Mouse (Mus musculus) liver, embryonic 11.5 days (tissue): Measurements from ENCODE around the gene Krt13. TPM values are rescaled to one million over a fixed set of nuclear protein-coding genes. Genes with fewer than 3 reads are reported as not detected.
A peak's percentile ranks its signal among the peaks of the same experiment; 100 is the strongest.

Experiments used
- ATAC-seq: fragments of 200-750 bp; cut with Nextera tagmentation; replicated peaks from 2 replicates; pipeline ENCODE4 v1.8.0; 2017; ENCODE audit warnings: moderate number of reproducible peaks, mild to moderate bottlenecking, moderate TSS enrichment, moderate library complexity; ENCODE audit not compliant: low FRiP score
- DNase-seq: peaks from one replicate; pipeline ENCODE4 v3.0.0-alpha.2; 2017; ENCODE audit warnings: low spot score
- H3K27ac ChIP-seq: fragments of 300-500 bp; sonication (generic); 2 replicates; pipeline ENCODE4 v1.5.1; 2014; ENCODE audit warnings: mild to moderate bottlenecking, low read depth, low read length, control low read depth
- H3K27me3 ChIP-seq: fragments of 300-500 bp; sonication (generic); replicated peaks from 2 replicates; pipeline ENCODE4 v1.6.1; 2014; ENCODE audit warnings: low read length, mixed read lengths; ENCODE audit not compliant: control insufficient read depth, insufficient read depth
- H3K36me3 ChIP-seq: fragments of 300-500 bp; sonication (generic); 2 replicates; pipeline ENCODE4 v1.6.1; 2014; ENCODE audit warnings: mild to moderate bottlenecking, low read length, moderate library complexity, mixed read lengths; ENCODE audit not compliant: control insufficient read depth, insufficient read depth
- H3K4me1 ChIP-seq: fragments of 300-500 bp; sonication (generic); replicated peaks from 2 replicates; pipeline ENCODE4 v1.6.1; 2014; ENCODE audit warnings: low read length, mixed read lengths; ENCODE audit not compliant: control insufficient read depth, insufficient read depth
- H3K4me2 ChIP-seq: fragments of 300-500 bp; sonication (generic); 2 replicates; pipeline ENCODE4 v1.6.1; 2014; ENCODE audit warnings: mild to moderate bottlenecking, control low read depth, moderate library complexity
- H3K4me3 ChIP-seq: fragments of 300-500 bp; sonication (generic); 2 replicates; pipeline ENCODE4 v1.5.1; 2014; ENCODE audit warnings: low read depth, low read length, control low read depth
- H3K9ac ChIP-seq: fragments of 300-500 bp; sonication (generic); 2 replicates; pipeline ENCODE4 v1.6.1; 2014; ENCODE audit warnings: low read depth, low read length, control low read depth
- H3K9me3 ChIP-seq: fragments of 300-500 bp; sonication (generic); 2 replicates; pipeline ENCODE4 v1.6.1; 2016; ENCODE audit warnings: low read length, inconsistent platforms, mixed read lengths; ENCODE audit not compliant: control insufficient read depth
- WGBS: fragments of 180-500 bp; shearing (Covaris S2); extraction: QIAGEN DNeasy Blood & Tissue Kit; methylation state at CpG from one replicate; pipeline ENCODE4 v1.1.7; 2014; 5-methylcytosine and 5-hydroxymethylcytosine counted together
- polyA plus RNA-seq: library from polyadenylated mRNA; unstranded; fragments of >200 nt; fragmentation: Nextera tagmentation; extraction: Ambion mirVana; gene quantifications from 2 replicates; pipeline ENCODE4 v1.2.1, GENCODE M21; 2014

Krt13 gene
- polyA plus RNA-seq, 1 experiment from 2014 or later: 0.14 TPM

DNA sequence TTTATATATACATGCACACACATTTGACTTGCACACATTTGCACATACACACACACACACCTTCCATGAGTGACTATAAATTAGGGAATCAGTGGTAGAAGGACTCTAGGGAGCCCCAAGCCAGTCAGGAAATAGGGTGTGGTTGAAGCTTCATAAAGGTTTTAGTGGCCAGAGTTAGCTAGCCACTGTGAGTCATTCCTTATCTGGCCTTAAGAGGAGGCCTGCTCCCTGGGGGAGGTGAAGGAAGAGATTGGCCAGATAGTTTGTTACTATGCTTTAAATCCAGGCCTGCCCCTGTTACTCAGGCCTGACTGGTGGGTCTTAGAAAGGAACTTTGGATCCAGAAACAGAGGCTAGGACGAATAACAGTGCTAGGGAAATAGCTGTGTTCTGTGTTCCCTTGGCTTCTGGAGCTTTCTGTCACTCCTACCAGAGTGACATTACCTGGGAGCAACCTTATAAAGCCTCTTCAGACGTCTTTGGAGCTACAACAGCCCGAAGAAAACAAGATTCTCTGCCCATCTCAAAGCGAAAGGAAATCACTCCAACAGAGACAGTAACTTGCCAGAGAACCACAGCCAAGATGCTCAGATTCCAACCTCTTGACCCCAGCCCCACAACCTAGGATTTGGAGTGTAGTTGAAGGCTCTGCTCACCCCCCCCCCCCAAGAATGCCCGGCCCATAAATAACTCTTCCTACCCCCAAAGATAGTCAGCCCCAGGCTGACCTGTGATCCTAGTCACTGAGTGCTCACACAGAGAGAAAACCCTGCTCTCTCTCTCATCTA, 26.4 kb upstream of the Krt13 start:
- 41% methylated on average over 5 of the region's 5 CpGs for WGBS
- no peak overlapping the region for H3K9ac ChIP-seq

GRCm38 (mm10) chr11:100145858-100146560, 24.6 kb upstream of the Krt13 start:
- WGBS: 4% methylated on average over 13 of the region's 13 CpGs
- ATAC-seq: no peak
- H3K9ac ChIP-seq: no peak overlapping the region
- peak overlapping the region; percentile 26; the same call in 1 of the 2 replicates for H3K4me3 ChIP-seq
- no peaks in the 10 kb centered on the region for H3K4me1 ChIP-seq
- H3K27me3 ChIP-seq: peaks cover 24% of the 10 kb centered on the region
- H3K27ac ChIP-seq: no peak overlapping the region
- H3K4me2 ChIP-seq: peak overlapping the region; percentile 57
- DNase-seq: no peak
- no peaks in the 10 kb centered on the region for H3K9me3 ChIP-seq
- H3K36me3 ChIP-seq: no peaks in the 10 kb centered on the region

More for the DNA sequence above, 26.4 kb upstream of the Krt13 start:
- Histone ChIP-seq H3K9me3 (no peaks in the 10 kb centered on the region), H3K27ac (no peak overlapping the region), H3K4me3 (no peak overlapping the region), H3K36me3 (no peaks in the 10 kb centered on the region), H3K27me3 (peaks cover 24% of the 10 kb centered on the region), H3K4me1 (no peaks in the 10 kb centered on the region), H3K4me2 (no peak overlapping the region)
- no peak for ATAC-seq
- DNase-seq: no peak

- no peaks in the 10 kb centered on the region for H3K36me3 ChIP-seq
- peaks cover 24% of the 10 kb centered on the region for H3K27me3 ChIP-seq
- no peak overlapping the region for H3K27ac ChIP-seq
- peak overlapping the region; percentile 26 for H3K4me3 ChIP-seq
- ATAC-seq (0 out of 2 replicates have a peak, but pooled peaks have one; percentile 41), DNase-seq (no peak)
- 5% methylated on average over 20 of the region's 20 CpGs for WGBS
- no peaks in the 10 kb centered on the region for H3K9me3 ChIP-seq
- peak overlapping the region; percentile 57 for H3K4me2 ChIP-seq
- H3K9ac ChIP-seq: no peak overlapping the region
- H3K4me1 ChIP-seq: no peaks in the 10 kb centered on the region
These were observed 23.7 kb upstream of the Krt13 start for GRCm38 (mm10) chr11:100145104-100145503.

DNA sequence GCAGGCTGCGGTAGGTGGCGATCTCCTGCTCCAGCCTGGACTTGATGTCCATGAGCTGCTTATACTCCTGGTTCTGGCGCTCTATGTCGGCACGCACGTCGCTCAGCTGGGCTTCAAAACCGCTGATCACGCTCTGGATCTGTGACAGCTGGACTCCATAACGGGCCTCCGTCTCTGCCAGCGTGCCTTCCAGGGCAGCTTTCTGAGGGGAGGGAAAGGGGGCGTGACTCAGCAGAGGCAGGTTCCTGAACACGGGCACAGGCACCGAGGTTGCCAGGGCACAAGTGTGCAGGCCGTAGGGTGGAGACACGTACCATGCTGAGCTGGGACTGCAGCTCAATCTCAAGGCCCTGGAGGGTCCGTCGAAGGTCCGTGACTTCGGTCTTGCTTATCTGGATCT, 19.6 kb upstream of the Krt13 start:
- ATAC-seq (no peak), DNase-seq (no peak)
- Histone ChIP-seq H3K4me2 (no peak overlapping the region), H3K9me3 (no peaks in the 10 kb centered on the region), H3K9ac (no peak overlapping the region), H3K27ac (no peak overlapping the region), H3K4me1 (no peaks in the 10 kb centered on the region), H3K4me3 (no peak overlapping the region), H3K36me3 (no peaks in the 10 kb centered on the region), H3K27me3 (peaks cover 19% of the 10 kb centered on the region)
- WGBS: 86% methylated on average over 21 of the region's 21 CpGs

- Histone ChIP-seq H3K4me3 (no peak overlapping the region), H3K9me3 (no peaks in the 10 kb centered on the region), H3K4me1 (no peaks in the 10 kb centered on the region), H3K4me2 (no peak overlapping the region), H3K27me3 (peaks cover 3% of the 10 kb centered on the region), H3K27ac (no peak overlapping the region), H3K36me3 (no peaks in the 10 kb centered on the region), H3K9ac (no peak overlapping the region)
- DNase-seq: no peak
- no peak for ATAC-seq
- 92% methylated on average over 2 of the region's 2 CpGs for WGBS
These were observed 18.0 kb upstream of the Krt13 start for GRCm38 (mm10) chr11:100139391-100139790.

DNA sequence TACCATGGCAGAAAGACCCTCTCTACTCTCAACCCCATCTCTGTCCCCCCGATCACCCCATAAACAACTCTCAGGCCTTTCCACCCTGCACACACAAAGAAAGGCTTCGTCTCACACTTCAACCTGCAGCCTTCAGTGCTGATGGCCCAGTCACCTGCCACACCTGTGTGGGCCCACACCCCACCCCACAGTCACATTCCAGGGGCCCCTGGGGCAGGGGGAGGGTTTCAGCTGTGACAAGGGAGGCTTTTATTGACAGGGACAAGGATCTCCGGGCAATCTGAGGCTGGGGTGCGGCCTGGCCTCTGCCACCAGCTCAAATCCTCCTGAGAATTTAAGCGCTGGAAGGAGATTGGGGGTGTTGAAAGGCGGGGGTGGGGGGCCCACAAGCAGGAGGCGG, 17.4 kb upstream of the Krt13 start:
- no peak overlapping the region for H3K4me3 ChIP-seq
- 56% methylated on average over 7 of the region's 7 CpGs for WGBS
- no peak overlapping the region for H3K9ac ChIP-seq
- no peak overlapping the region for H3K4me2 ChIP-seq
- DNase-seq (no peak), ATAC-seq (no peak)
- no peaks in the 10 kb centered on the region for H3K27me3 ChIP-seq
- H3K4me1 ChIP-seq: no peaks in the 10 kb centered on the region
- no peak overlapping the region for H3K27ac ChIP-seq
- H3K9me3 ChIP-seq: no peaks in the 10 kb centered on the region
- no peaks in the 10 kb centered on the region for H3K36me3 ChIP-seq

GRCm38 (mm10) chr11:100137693-100138092, 16.3 kb upstream of the Krt13 start:
- no peak overlapping the region for H3K9ac ChIP-seq
- ATAC-seq (no peak), DNase-seq (no peak)
- WGBS: 56% methylated on average over 5 of the region's 5 CpGs
- no peaks in the 10 kb centered on the region for H3K27me3 ChIP-seq
- no peaks in the 10 kb centered on the region for H3K4me1 ChIP-seq
- no peak overlapping the region for H3K4me3 ChIP-seq
- H3K36me3 ChIP-seq: no peaks in the 10 kb centered on the region
- H3K9me3 ChIP-seq: no peaks in the 10 kb centered on the region
- H3K27ac ChIP-seq: no peak overlapping the region
- no peak overlapping the region for H3K4me2 ChIP-seq

GRCm38 (mm10) chr11:100136559-100136958, 15.2 kb upstream of the Krt13 start:
- WGBS: 17% methylated on average over 5 of the region's 5 CpGs
- H3K27me3 ChIP-seq: no peaks in the 10 kb centered on the region
- no peak for DNase-seq
- no peak overlapping the region for H3K4me3 ChIP-seq
- no peak overlapping the region for H3K27ac ChIP-seq
- H3K4me2 ChIP-seq: no peak overlapping the region
- H3K4me1 ChIP-seq: no peaks in the 10 kb centered on the region
- no peak overlapping the region for H3K9ac ChIP-seq
- no peaks in the 10 kb centered on the region for H3K36me3 ChIP-seq
- H3K9me3 ChIP-seq: no peaks in the 10 kb centered on the region
- no peak for ATAC-seq

- H3K27ac ChIP-seq: no peak within 1 kb of the TSS
- no peaks in the 10 kb centered on the region for H3K4me1 ChIP-seq
- ATAC-seq (no peak), DNase-seq (no peak)
- H3K4me2 ChIP-seq: no peak within 1 kb of the TSS
- H3K9me3 ChIP-seq: no peaks in the 10 kb centered on the region
- no peak within 1 kb of the TSS for H3K9ac ChIP-seq
- H3K36me3 ChIP-seq: no peaks in the 10 kb centered on the region
- 60% methylated on average over 7 of the region's 7 CpGs for WGBS
- H3K4me3 ChIP-seq: no peak within 1 kb of the TSS
- no peaks in the 10 kb centered on the region for H3K27me3 ChIP-seq
These were observed 14.4 kb upstream of the Krt13 start, which contains the start of gene Krt15 for GRCm38 (mm10) chr11:100135731-100136130. Krt15 (minus strand) TSS chr11:100135928.
